Mouse (Mus musculus): ENCODE data around the gene Rsbn1l.

GRCm38 (mm10) chr5:20944961-20945748, 11.0 kb downstream of the Rsbn1l start:
- TF ChIP-seq GATA1 (IDR thresholded peaks at IDR 0.05; ENCODE audit: low read length) (no peak), TAL1 (IDR thresholded peaks at IDR 0.05; ENCODE audit: low read length) (no peak)
